Mouse (Mus musculus): ENCODE measurements around the gene Fads2.

The Fads2 gene

GRCm38 (mm10) chr19:10015442-10015841, 86.1 kb downstream of the Fads2 start:
- DNase-seq (ENCODE audit: low spot score in 2 of 2), result no peak

DNA sequence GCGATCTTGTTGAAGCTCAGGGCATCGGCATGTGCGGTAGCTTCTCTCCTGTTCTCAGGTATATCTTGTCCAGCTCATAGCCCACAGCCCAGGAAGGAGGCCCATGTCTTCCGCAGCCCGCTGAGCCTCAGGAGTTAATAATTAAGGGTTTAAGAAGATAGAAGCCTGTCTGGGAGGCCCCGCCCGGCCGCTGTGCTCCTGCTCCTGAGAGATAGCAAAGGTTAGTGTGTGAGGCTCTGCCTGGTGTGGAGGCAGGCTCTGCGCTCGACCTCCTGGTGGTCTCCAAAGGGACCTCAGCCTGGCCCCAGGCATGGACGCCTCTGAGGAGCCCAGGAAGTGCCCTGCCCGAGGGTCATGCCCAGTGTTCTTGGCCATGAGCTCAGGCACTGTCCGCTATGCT, 86.7 kb downstream of the Fads2 start:
- no peak for DNase-seq (ENCODE audit: low spot score in 2 of 2)

- peak; percentile 82 for DNase-seq (ENCODE audit: low spot score in 2 of 2)
These were observed 87.6 kb downstream of the Fads2 start for GRCm38 (mm10) chr19:10013913-10014312.

GRCm38 (mm10) chr19:10013348-10013747, 88.2 kb downstream of the Fads2 start:
- peak in 1 of 2 experiments; percentile 60 for DNase-seq (ENCODE audit: low spot score in 2 of 2)

- peak; percentile 88 for DNase-seq (ENCODE audit: low spot score in 2 of 2)
These were observed 88.7 kb downstream of the Fads2 start for GRCm38 (mm10) chr19:10012827-10013278.
